Mouse (Mus musculus) embryonic facial prominence, embryonic 13.5 days (tissue): ENCODE results near the gene Fbxo36. TPM values are rescaled to one million over a fixed set of nuclear protein-coding genes. Genes with fewer than 3 reads are reported as not detected.
A peak's percentile ranks its signal among the peaks of the same experiment; 100 is the strongest.

Experiments used
- ATAC-seq: fragments of 200-750 bp; cut with Nextera tagmentation; 2 replicates; pipeline ENCODE4 v1.8.0; 2017; ENCODE audit warnings: low read depth; ENCODE audit not compliant: insufficient number of reproducible peaks, insufficient read depth, low FRiP score, low TSS enrichment
- H3K27ac ChIP-seq: fragments of 300-500 bp; sonication (generic); 2 replicates; pipeline ENCODE4 v1.5.1; 2015; ENCODE audit warnings: moderate library complexity, mild to moderate bottlenecking, inconsistent platforms
- H3K27me3 ChIP-seq: fragments of 300-500 bp; sonication (generic); 2 replicates; pipeline ENCODE4 v1.6.1; 2015; ENCODE audit warnings: mild to moderate bottlenecking, inconsistent platforms
- H3K36me3 ChIP-seq: fragments of 300-500 bp; sonication (generic); 2 replicates; pipeline ENCODE4 v1.6.1; 2015; ENCODE audit warnings: mild to moderate bottlenecking, inconsistent platforms
- H3K4me1 ChIP-seq: fragments of 300-500 bp; sonication (generic); 2 replicates; pipeline ENCODE4 v1.6.1; 2015; ENCODE audit warnings: inconsistent platforms
- H3K4me2 ChIP-seq: fragments of 300-500 bp; sonication (generic); 2 replicates; pipeline ENCODE4 v1.6.1; 2015; ENCODE audit warnings: moderate library complexity, mild to moderate bottlenecking, inconsistent platforms
- H3K4me3 ChIP-seq: fragments of 300-500 bp; sonication (generic); 2 replicates; pipeline ENCODE4 v1.5.1; 2015; ENCODE audit warnings: mild to moderate bottlenecking, inconsistent platforms
- H3K9ac ChIP-seq: fragments of 300-500 bp; sonication (generic); 2 replicates; pipeline ENCODE4 v1.6.1; 2015; ENCODE audit warnings: mild to moderate bottlenecking, inconsistent platforms
- H3K9me3 ChIP-seq: fragments of 300-500 bp; sonication (generic); 2 replicates; pipeline ENCODE4 v1.6.1; 2016; ENCODE audit warnings: inconsistent platforms
- WGBS: fragments of 180-500 bp; shearing (Covaris S2); methylation state at CpG from one replicate; pipeline ENCODE4 v1.1.7; 2015; ENCODE audit warnings: mixed read lengths; 5-methylcytosine and 5-hydroxymethylcytosine counted together
- polyA plus RNA-seq: library from polyadenylated mRNA; unstranded; fragments of >200 nt; fragmentation: Nextera tagmentation; extraction: Ambion mirVana; gene quantifications from 2 replicates; pipeline ENCODE4 v1.2.1, GENCODE M21; 2015

The Fbxo36 gene
- polyA plus RNA-seq, 1 experiment from 2014 or later: 8.4 TPM

- Histone ChIP-seq H3K9ac (no peak overlapping the region), H3K27ac (no peak overlapping the region), H3K4me3 (no peak overlapping the region), H3K4me1 (peaks cover 3% of the 10 kb centered on the region; the same call in 1 of the 2 replicates), H3K4me2 (no peak overlapping the region), H3K27me3 (no peaks in the 10 kb centered on the region), H3K9me3 (no peaks in the 10 kb centered on the region), H3K36me3 (no peaks in the 10 kb centered on the region)
- WGBS: 77% methylated on average over 10 of the region's 10 CpGs
- ATAC-seq: no peak
These were observed 21.0 kb downstream of the Fbxo36 start for GRCm38 (mm10) chr1:84860360-84861254.

GRCm38 (mm10) chr1:84861255-84861630, 21.6 kb downstream of the Fbxo36 start:
- no peak overlapping the region for H3K9ac ChIP-seq
- H3K4me3 ChIP-seq: no peak overlapping the region
- no peaks in the 10 kb centered on the region for H3K36me3 ChIP-seq
- H3K27ac ChIP-seq: no peak overlapping the region
- H3K9me3 ChIP-seq: no peaks in the 10 kb centered on the region
- H3K27me3 ChIP-seq: no peaks in the 10 kb centered on the region
- H3K4me2 ChIP-seq: no peak overlapping the region
- peaks cover 3% of the 10 kb centered on the region; the same call in 1 of the 2 replicates for H3K4me1 ChIP-seq
- no peak for ATAC-seq
- WGBS: 62% methylated on average over 1 of the region's 1 CpGs

GRCm38 (mm10) chr1:84864645-84865044, 25.0 kb downstream of the Fbxo36 start:
- Histone ChIP-seq H3K9ac (no peak overlapping the region), H3K27ac (no peak overlapping the region), H3K27me3 (no peaks in the 10 kb centered on the region), H3K36me3 (no peaks in the 10 kb centered on the region), H3K4me1 (peaks cover 6% of the 10 kb centered on the region; the same call in 1 of the 2 replicates), H3K4me2 (no peak overlapping the region), H3K9me3 (no peaks in the 10 kb centered on the region), H3K4me3 (no peak overlapping the region)
- ATAC-seq: no peak
- 38% methylated on average over 2 of the region's 2 CpGs for WGBS

GRCm38 (mm10) chr1:84866231-84866630, 26.6 kb downstream of the Fbxo36 start:
- H3K27me3 ChIP-seq: no peaks in the 10 kb centered on the region
- H3K4me1 ChIP-seq: peaks cover 7% of the 10 kb centered on the region; the same call in 1 of the 2 replicates
- no peak overlapping the region for H3K4me2 ChIP-seq
- no peak overlapping the region for H3K9ac ChIP-seq
- H3K36me3 ChIP-seq: no peaks in the 10 kb centered on the region
- H3K9me3 ChIP-seq: no peaks in the 10 kb centered on the region
- H3K27ac ChIP-seq: no peak overlapping the region
- no peak for ATAC-seq
- WGBS: 93% methylated on average over 6 of the region's 6 CpGs
- H3K4me3 ChIP-seq: no peak overlapping the region

GRCm38 (mm10) chr1:84866706-84867230, 27.1 kb downstream of the Fbxo36 start:
- H3K9me3 ChIP-seq: no peaks in the 10 kb centered on the region
- H3K36me3 ChIP-seq: no peaks in the 10 kb centered on the region
- no peak overlapping the region for H3K27ac ChIP-seq
- 92% methylated on average over 3 of the region's 3 CpGs for WGBS
- H3K4me2 ChIP-seq: no peak overlapping the region
- no peak overlapping the region for H3K9ac ChIP-seq
- H3K4me1 ChIP-seq: peaks cover 7% of the 10 kb centered on the region; the same call in 1 of the 2 replicates
- no peaks in the 10 kb centered on the region for H3K27me3 ChIP-seq
- ATAC-seq: no peak
- H3K4me3 ChIP-seq: no peak overlapping the region

- Histone ChIP-seq H3K4me3 (no peak overlapping the region), H3K4me1 (peaks cover 7% of the 10 kb centered on the region; the same call in 1 of the 2 replicates), H3K9ac (no peak overlapping the region), H3K27ac (no peak overlapping the region), H3K27me3 (no peaks in the 10 kb centered on the region), H3K4me2 (no peak overlapping the region), H3K36me3 (no peaks in the 10 kb centered on the region), H3K9me3 (no peaks in the 10 kb centered on the region)
- no peak for ATAC-seq
These were observed 28.7 kb downstream of the Fbxo36 start for GRCm38 (mm10) chr1:84868311-84868710.

- peak; percentile 67; the same call in 1 of the 2 replicates for ATAC-seq
- H3K9ac ChIP-seq: no peak overlapping the region
- no peak overlapping the region for H3K4me3 ChIP-seq
- H3K27me3 ChIP-seq: no peaks in the 10 kb centered on the region
- H3K9me3 ChIP-seq: no peaks in the 10 kb centered on the region
- WGBS: 53% methylated on average over 4 of the region's 4 CpGs
- no peak overlapping the region for H3K27ac ChIP-seq
- H3K4me2 ChIP-seq: peak overlapping the region; percentile 2; the same call in 1 of the 2 replicates
- peaks cover 6% of the 10 kb centered on the region; the same call in 1 of the 2 replicates for H3K4me1 ChIP-seq
- no peaks in the 10 kb centered on the region for H3K36me3 ChIP-seq
These were observed 29.2 kb downstream of the Fbxo36 start for GRCm38 (mm10) chr1:84868841-84869240.

GRCm38 (mm10) chr1:84869498-84869897, 29.9 kb downstream of the Fbxo36 start:
- peak; percentile 35; the same call in 1 of the 2 replicates for ATAC-seq
- Histone ChIP-seq H3K4me3 (no peak overlapping the region), H3K9me3 (no peaks in the 10 kb centered on the region), H3K27ac (no peak overlapping the region), H3K36me3 (no peaks in the 10 kb centered on the region), H3K4me2 (peak overlapping the region; percentile 2; the same call in 1 of the 2 replicates), H3K4me1 (0 out of 2 replicates have a peak, but pooled peaks cover 4% of the 10 kb centered on the region), H3K27me3 (no peaks in the 10 kb centered on the region), H3K9ac (no peak overlapping the region)
- 36% methylated on average over 7 of the region's 7 CpGs for WGBS

- no peak overlapping the region for H3K27ac ChIP-seq
- H3K27me3 ChIP-seq: no peaks in the 10 kb centered on the region
- 0 out of 2 replicates have a peak, but pooled peaks cover 4% of the 10 kb centered on the region for H3K4me1 ChIP-seq
- H3K36me3 ChIP-seq: no peaks in the 10 kb centered on the region
- ATAC-seq: no peak
- no peak overlapping the region for H3K4me3 ChIP-seq
- 55% methylated on average over 5 of the region's 6 CpGs for WGBS
- no peak overlapping the region for H3K4me2 ChIP-seq
- H3K9ac ChIP-seq: no peak overlapping the region
- no peaks in the 10 kb centered on the region for H3K9me3 ChIP-seq
These were observed 31.5 kb downstream of the Fbxo36 start for GRCm38 (mm10) chr1:84871131-84871530.

GRCm38 (mm10) chr1:84872105-84872504, 32.5 kb downstream of the Fbxo36 start:
- Histone ChIP-seq H3K27me3 (no peaks in the 10 kb centered on the region), H3K36me3 (no peaks in the 10 kb centered on the region), H3K27ac (no peak overlapping the region), H3K9ac (no peak overlapping the region), H3K9me3 (no peaks in the 10 kb centered on the region), H3K4me2 (no peak overlapping the region), H3K4me3 (no peak overlapping the region), H3K4me1 (0 out of 2 replicates have a peak, but pooled peaks cover 4% of the 10 kb centered on the region)
- ATAC-seq: no peak
- WGBS: 14% methylated on average over 3 of the region's 3 CpGs

GRCm38 (mm10) chr1:84872939-84873338, 33.3 kb downstream of the Fbxo36 start:
- 0 out of 2 replicates have a peak, but pooled peaks cover 4% of the 10 kb centered on the region for H3K4me1 ChIP-seq
- H3K27ac ChIP-seq: no peak overlapping the region
- H3K9me3 ChIP-seq: no peaks in the 10 kb centered on the region
- no peak for ATAC-seq
- no peaks in the 10 kb centered on the region for H3K27me3 ChIP-seq
- no peak overlapping the region for H3K4me3 ChIP-seq
- H3K4me2 ChIP-seq: no peak overlapping the region
- 46% methylated on average over 4 of the region's 4 CpGs for WGBS
- no peaks in the 10 kb centered on the region for H3K36me3 ChIP-seq
- no peak overlapping the region for H3K9ac ChIP-seq

- Histone ChIP-seq H3K27me3 (no peaks in the 10 kb centered on the region), H3K4me3 (no peak overlapping the region), H3K27ac (no peak overlapping the region), H3K9ac (no peak overlapping the region), H3K4me1 (no peaks in the 10 kb centered on the region), H3K4me2 (no peak overlapping the region), H3K9me3 (no peaks in the 10 kb centered on the region), H3K36me3 (no peaks in the 10 kb centered on the region)
- no peak for ATAC-seq
- whole genome bisulfite sequencing: 84% methylated on average over 2 of the region's 2 CpGs
These were observed 37.9 kb downstream of the Fbxo36 start for GRCm38 (mm10) chr1:84877590-84877989.
